Mouse (Mus musculus) A20 (cell line): ENCODE data around the gene Clcc1.

Experiments used
- DNase-seq: peaks from one replicate; pipeline ENCODE4 v3.0.0-alpha.2; 2011; ENCODE audit warnings: low read depth, low spot score

Clcc1 gene

GRCm38 (mm10) chr3:108701256-108701655 is 47.5 kb downstream of the Clcc1 start:
- peak; percentile 36 for DNase-seq

- DNase-seq = no peak
Measured at GRCm38 (mm10) chr3:108702789-108703188, 49.1 kb downstream of the Clcc1 start.

- DNase-seq = no peak
Measured at GRCm38 (mm10) chr3:108711296-108711695, 57.6 kb downstream of the Clcc1 start.

GRCm38 (mm10) chr3:108713065-108713675 is 59.5 kb downstream of the Clcc1 start:
- no peak for DNase-seq

- no peak for DNase-seq
Measured at GRCm38 (mm10) chr3:108714837-108715236, 61.1 kb downstream of the Clcc1 start.

- DNase-seq = peak; percentile 88
Measured at GRCm38 (mm10) chr3:108717896-108718502, 64.3 kb downstream of the Clcc1 start.

- peak; percentile 28 for DNase-seq
Measured at GRCm38 (mm10) chr3:108719357-108719756, 65.6 kb downstream of the Clcc1 start.

GRCm38 (mm10) chr3:108719761-108720160 is 66.0 kb downstream of the Clcc1 start:
- DNase-seq = peak; percentile 17

GRCm38 (mm10) chr3:108721076-108721991 is 67.6 kb downstream of the Clcc1 start:
- peak; percentile 74 for DNase-seq

- DNase-seq = peak; percentile 99
Measured at GRCm38 (mm10) chr3:108722036-108722872, 68.5 kb downstream of the Clcc1 start, which contains the start of gene Gpsm2. Gene Gpsm2, minus strand, starts transcription at chr3:108722309.

GRCm38 (mm10) chr3:108726413-108726812 is 72.7 kb downstream of the Clcc1 start:
- no peak for DNase-seq

- DNase-seq = no peak
Measured at GRCm38 (mm10) chr3:108727344-108727743, 73.6 kb downstream of the Clcc1 start.

- DNase-seq = no peak
Measured at GRCm38 (mm10) chr3:108727776-108728175, 74.1 kb downstream of the Clcc1 start.
